Mouse (Mus musculus) hindbrain, embryonic 11.5 days (tissue): ENCODE measurements around the gene Chrna10. TPM values are rescaled to one million over a fixed set of nuclear protein-coding genes. Genes with fewer than 3 reads are reported as not detected.
A peak's percentile ranks its signal among the peaks of the same experiment; 100 is the strongest.

Experiments
- ATAC-seq: fragments of 200-750 bp; cut with Nextera tagmentation; 2 replicates; pipeline ENCODE4 v1.8.0; 2017; ENCODE audit warnings: mild to moderate bottlenecking, moderate TSS enrichment, moderate library complexity; ENCODE audit not compliant: low FRiP score
- DNase-seq: peaks from one replicate; pipeline ENCODE4 v3.0.0-alpha.2; 2015; ENCODE audit warnings: low spot score
- H3K27ac ChIP-seq: fragments of 300-500 bp; sonication (generic); 2 replicates; pipeline ENCODE4 v1.5.1; 2014; ENCODE audit warnings: mild to moderate bottlenecking, low read depth, low read length
- H3K27me3 ChIP-seq: fragments of 300-500 bp; sonication (generic); 2 replicates; pipeline ENCODE4 v1.6.1; 2014; ENCODE audit warnings: mild to moderate bottlenecking, low read length, moderate library complexity, mixed read lengths; ENCODE audit not compliant: control insufficient read depth, insufficient read depth
- H3K36me3 ChIP-seq: fragments of 300-500 bp; sonication (generic); 2 replicates; pipeline ENCODE4 v1.6.1; 2014; ENCODE audit warnings: mild to moderate bottlenecking, low read length, moderate library complexity, mixed read lengths; ENCODE audit not compliant: control insufficient read depth, insufficient read depth
- H3K4me1 ChIP-seq: fragments of 300-500 bp; sonication (generic); replicated peaks from 2 replicates; pipeline ENCODE4 v1.6.1; 2014; ENCODE audit warnings: low read length, mixed read lengths; ENCODE audit not compliant: control insufficient read depth, insufficient read depth
- H3K4me2 ChIP-seq: fragments of 300-500 bp; sonication (generic); replicated peaks from 2 replicates; pipeline ENCODE4 v1.6.1; 2014; ENCODE audit warnings: mild to moderate bottlenecking, low read depth, low read length
- H3K4me3 ChIP-seq: fragments of 300-500 bp; sonication (generic); 2 replicates; pipeline ENCODE4 v1.5.1; 2014; ENCODE audit warnings: low read depth, low read length
- H3K9ac ChIP-seq: fragments of 300-500 bp; sonication (generic); 2 replicates; pipeline ENCODE4 v1.6.1; 2014; ENCODE audit warnings: low read depth, low read length
- H3K9me3 ChIP-seq: fragments of 300-500 bp; sonication (generic); 2 replicates; pipeline ENCODE4 v1.6.1; 2016; ENCODE audit warnings: low read length; ENCODE audit not compliant: control insufficient read depth
- WGBS: fragments of 180-500 bp; shearing (Covaris S2); extraction: QIAGEN DNeasy Blood & Tissue Kit; methylation state at CpG from one replicate; pipeline ENCODE4 v1.1.7; 2014; 5-methylcytosine and 5-hydroxymethylcytosine counted together
- polyA plus RNA-seq: library from polyadenylated mRNA; unstranded; fragments of >200 nt; fragmentation: Nextera tagmentation; extraction: Ambion mirVana; gene quantifications from 2 replicates; pipeline ENCODE4 v1.2.1, GENCODE M21; 2014

Chrna10 gene
- polyA plus RNA-seq, 1 experiment from 2014 or later, result not detected

GRCm38 (mm10) chr7:102109171-102109570 lies 7.5 kb downstream of the Chrna10 start, which contains the start of gene Art5:
Gene Art5, minus strand, starts transcription at chr7:102109489.
- 82% methylated on average over 7 of the region's 7 CpGs for WGBS
- H3K4me2 ChIP-seq, result no peak within 1 kb of the TSS
- DNase-seq (no peak), ATAC-seq (no peak)
- no peak within 1 kb of the TSS for H3K9ac ChIP-seq
- no peaks in the 10 kb centered on the region for H3K36me3 ChIP-seq
- no peaks in the 10 kb centered on the region for H3K27me3 ChIP-seq
- no peak within 1 kb of the TSS for H3K4me3 ChIP-seq
- no peaks in the 10 kb centered on the region for H3K9me3 ChIP-seq
- H3K27ac ChIP-seq, result no peak within 1 kb of the TSS
- H3K4me1 ChIP-seq, result no peaks in the 10 kb centered on the region; the same call in 1 of the 2 replicates

- Histone ChIP-seq H3K4me3 (no peak overlapping the region), H3K4me2 (no peak overlapping the region), H3K27me3 (no peaks in the 10 kb centered on the region), H3K36me3 (no peaks in the 10 kb centered on the region), H3K9me3 (no peaks in the 10 kb centered on the region), H3K4me1 (no peaks in the 10 kb centered on the region; the same call in 1 of the 2 replicates), H3K9ac (no peak overlapping the region), H3K27ac (no peak overlapping the region)
- 86% methylated on average over 1 of the region's 1 CpGs for WGBS
- ATAC-seq (no peak), DNase-seq (no peak)
Measured at GRCm38 (mm10) chr7:102108206-102108605, 8.4 kb downstream of the Chrna10 start.

- Histone ChIP-seq H3K9ac (no peak overlapping the region; the same call in 1 of the 2 replicates), H3K4me1 (peaks cover 3% of the 10 kb centered on the region; the same call in 1 of the 2 replicates), H3K4me3 (peak overlapping the region; percentile 4; the same call in 1 of the 2 replicates), H3K4me2 (peak overlapping the region; percentile 30), H3K27ac (no peak overlapping the region), H3K27me3 (no peaks in the 10 kb centered on the region), H3K9me3 (no peaks in the 10 kb centered on the region), H3K36me3 (no peaks in the 10 kb centered on the region)
- peak; percentile 17; the same call in 1 of the 2 replicates for ATAC-seq
- peak; percentile 26 for DNase-seq
- WGBS, result 17% methylated on average over 23 of the region's 23 CpGs
Measured at GRCm38 (mm10) chr7:102106700-102107141, 9.9 kb downstream of the Chrna10 start.

GRCm38 (mm10) chr7:102104126-102104525 lies 12.5 kb downstream of the Chrna10 start:
- Histone ChIP-seq H3K4me3 (no peak overlapping the region), H3K4me2 (no peak overlapping the region), H3K36me3 (no peaks in the 10 kb centered on the region), H3K4me1 (peaks cover 8% of the 10 kb centered on the region), H3K9ac (no peak overlapping the region), H3K27ac (no peak overlapping the region), H3K9me3 (no peaks in the 10 kb centered on the region), H3K27me3 (no peaks in the 10 kb centered on the region)
- DNase-seq (no peak), ATAC-seq (no peak)
- 82% methylated on average over 5 of the region's 5 CpGs for WGBS

GRCm38 (mm10) chr7:102103555-102103954 lies 13.1 kb downstream of the Chrna10 start:
- DNase-seq (no peak), ATAC-seq (no peak)
- no peaks in the 10 kb centered on the region for H3K27me3 ChIP-seq
- H3K4me3 ChIP-seq, result no peak overlapping the region
- no peaks in the 10 kb centered on the region for H3K36me3 ChIP-seq
- H3K4me2 ChIP-seq, result no peak overlapping the region
- H3K4me1 ChIP-seq, result peaks cover 8% of the 10 kb centered on the region
- no peak overlapping the region for H3K9ac ChIP-seq
- 92% methylated on average over 2 of the region's 2 CpGs for WGBS
- H3K9me3 ChIP-seq, result no peaks in the 10 kb centered on the region
- no peak overlapping the region for H3K27ac ChIP-seq

GRCm38 (mm10) chr7:102102696-102103095 lies 13.9 kb downstream of the Chrna10 start:
- 48% methylated on average over 6 of the region's 6 CpGs for WGBS
- Histone ChIP-seq H3K4me1 (peaks cover 8% of the 10 kb centered on the region), H3K9ac (no peak overlapping the region), H3K27ac (no peak overlapping the region), H3K4me2 (no peak overlapping the region), H3K4me3 (no peak overlapping the region), H3K27me3 (no peaks in the 10 kb centered on the region), H3K9me3 (no peaks in the 10 kb centered on the region), H3K36me3 (no peaks in the 10 kb centered on the region)
- DNase-seq (no peak), ATAC-seq (peak; percentile 6; the same call in 1 of the 2 replicates)

GRCm38 (mm10) chr7:102102241-102102640 lies 14.4 kb downstream of the Chrna10 start:
- 0 out of 2 replicates have a peak overlapping the region, but pooled peaks have one; percentile 18 for H3K27ac ChIP-seq
- no peaks in the 10 kb centered on the region for H3K27me3 ChIP-seq
- no peaks in the 10 kb centered on the region for H3K9me3 ChIP-seq
- DNase-seq (peak; percentile 32), ATAC-seq (peak; percentile 34; the same call in 1 of the 2 replicates)
- H3K9ac ChIP-seq, result no peak overlapping the region
- 45% methylated on average over 8 of the region's 8 CpGs for WGBS
- H3K4me2 ChIP-seq, result no peak overlapping the region
- H3K36me3 ChIP-seq, result no peaks in the 10 kb centered on the region
- peaks cover 8% of the 10 kb centered on the region for H3K4me1 ChIP-seq
- no peak overlapping the region for H3K4me3 ChIP-seq

- Histone ChIP-seq H3K27me3 (no peaks in the 10 kb centered on the region), H3K9ac (no peak within 1 kb of the TSS), H3K4me3 (no peak within 1 kb of the TSS), H3K27ac (0 out of 2 replicates have a peak within 1 kb of the TSS, but pooled peaks have one; percentile 18), H3K4me2 (no peak within 1 kb of the TSS), H3K36me3 (no peaks in the 10 kb centered on the region), H3K4me1 (peaks cover 8% of the 10 kb centered on the region), H3K9me3 (no peaks in the 10 kb centered on the region)
- ATAC-seq, result no peak
- DNase-seq, result peak; percentile 16
- WGBS, result 30% methylated on average over 5 of the region's 5 CpGs
Measured at GRCm38 (mm10) chr7:102101487-102101886, 15.1 kb downstream of the Chrna10 start, which contains the start of gene Art1. Gene Art1, plus strand, starts transcription at chr7:102101743.

- Histone ChIP-seq H3K4me3 (no peak overlapping the region), H3K27me3 (no peaks in the 10 kb centered on the region), H3K9me3 (no peaks in the 10 kb centered on the region), H3K9ac (no peak overlapping the region), H3K36me3 (no peaks in the 10 kb centered on the region), H3K27ac (no peak overlapping the region), H3K4me2 (no peak overlapping the region), H3K4me1 (peaks cover 8% of the 10 kb centered on the region)
- 67% methylated on average over 5 of the region's 5 CpGs for WGBS
- ATAC-seq (no peak), DNase-seq (no peak)
Measured at GRCm38 (mm10) chr7:102100868-102101267, 15.8 kb downstream of the Chrna10 start.
